Mouse (Mus musculus) inflammation-experienced regulatory T-cells, adult 6 months (primary cell): ENCODE measurements at regions not wholly inside any gene's neighbourhood (a gene's known extent, or its start where the extent isn't known, plus 50 kb on each side); places are given as distances from the start of the nearest gene placed in this dataset.
"Not testable (repeated sequence)": the region's sequence is repeated elsewhere in the genome, so short reads cannot be mapped to it uniquely, and the experiment has no call there.

ENCODE experiments used
- ATAC-seq: one replicate; pipeline ENCODE4 v1.8.0; 2017

DNA sequence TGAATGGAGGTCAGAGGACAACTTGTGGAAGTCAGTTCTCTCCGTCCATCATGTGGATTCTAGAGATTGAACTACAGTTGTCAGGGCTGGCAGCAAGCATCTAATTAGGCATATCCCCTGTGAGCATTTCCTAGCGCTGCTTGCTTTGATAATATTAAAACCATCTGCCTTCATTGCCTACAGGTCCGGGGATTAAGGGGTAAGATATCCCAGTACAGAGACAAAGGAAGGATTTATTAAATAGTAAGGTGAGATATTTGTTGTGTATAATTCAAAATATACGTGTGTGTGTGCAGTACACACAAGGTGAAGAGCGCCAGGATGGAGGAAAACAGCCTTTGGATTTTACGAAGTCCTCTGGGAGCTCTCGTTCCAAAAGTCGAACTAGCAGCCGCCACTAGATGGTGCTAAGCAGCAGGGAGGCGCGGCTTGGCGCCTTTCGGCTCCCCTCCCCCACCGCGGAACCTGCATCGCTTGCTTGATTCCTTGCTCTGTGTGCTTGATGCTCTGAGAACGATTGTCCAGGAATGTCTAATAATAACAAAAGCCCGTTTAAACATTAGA lies 88.4 kb upstream of the Rpl34 start:
- peak; percentile 80 for ATAC-seq

- ATAC-seq = peak; percentile 77
These were observed 79.8 kb upstream of the Rpl34 start for GRCm38 (mm10) chr3:130809696-130810665.

DNA sequence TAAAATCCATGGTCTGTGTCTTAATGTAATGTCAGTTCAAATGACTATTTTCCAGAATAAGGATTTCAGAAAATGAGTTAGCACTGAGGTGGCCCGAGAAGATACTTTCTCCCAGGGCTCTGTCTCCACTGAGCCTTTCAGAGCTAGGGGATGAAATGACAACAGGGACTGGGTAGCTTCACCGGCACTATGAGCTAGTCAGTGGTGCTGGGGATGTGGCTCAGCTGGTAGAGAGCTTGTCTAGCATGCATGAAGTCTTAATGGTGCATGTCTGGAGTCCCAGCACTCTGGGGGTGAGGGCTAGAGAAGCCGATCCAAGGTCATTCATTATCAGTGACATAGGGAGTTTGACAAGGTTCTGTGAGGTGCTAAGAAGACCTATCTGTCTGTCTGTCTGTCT lies 75.1 kb upstream of the Rpl34 start:
- no peak for ATAC-seq

DNA sequence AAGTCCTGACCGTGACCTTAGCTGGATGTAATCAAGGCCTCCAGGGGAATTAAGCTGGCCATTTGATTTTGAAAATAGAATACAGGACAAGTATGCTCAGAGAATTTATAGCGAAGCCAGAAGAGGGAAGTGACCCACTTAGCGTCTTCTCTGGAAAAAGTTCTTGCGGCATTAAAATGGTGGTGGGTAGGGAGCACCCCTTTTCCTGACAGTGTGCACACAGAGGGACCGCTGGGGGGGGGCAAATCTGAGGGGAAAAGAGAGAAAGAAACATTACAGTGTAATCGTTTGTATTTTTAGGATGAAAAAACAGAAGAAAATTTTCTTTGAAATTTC lies 74.1 kb upstream of the Rpl34 start:
- ATAC-seq = no peak

GRCm38 (mm10) chr3:130803591-130804326 lies 73.6 kb upstream of the Rpl34 start:
- peak; percentile 74 for ATAC-seq

DNA sequence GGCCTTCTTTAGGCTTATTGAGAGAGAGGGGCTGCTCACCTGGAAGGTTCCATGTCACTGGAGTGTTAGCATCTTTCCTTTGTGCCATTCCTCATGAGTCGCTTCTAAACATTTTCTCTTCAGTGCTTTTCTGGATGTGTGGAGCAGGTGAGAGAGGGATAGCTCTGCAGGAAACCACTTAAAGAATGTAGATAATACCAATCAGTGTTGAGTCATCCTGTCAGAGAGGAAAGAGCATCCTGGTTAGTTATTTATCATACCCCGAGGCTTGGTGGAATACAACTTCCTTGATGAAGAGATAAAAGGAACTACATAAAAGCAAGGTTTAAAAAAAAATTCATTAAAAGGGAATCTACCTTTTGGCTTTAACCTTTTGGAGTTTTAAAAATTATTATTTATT lies 69.8 kb upstream of the Rpl34 start:
- no peak for ATAC-seq

DNA sequence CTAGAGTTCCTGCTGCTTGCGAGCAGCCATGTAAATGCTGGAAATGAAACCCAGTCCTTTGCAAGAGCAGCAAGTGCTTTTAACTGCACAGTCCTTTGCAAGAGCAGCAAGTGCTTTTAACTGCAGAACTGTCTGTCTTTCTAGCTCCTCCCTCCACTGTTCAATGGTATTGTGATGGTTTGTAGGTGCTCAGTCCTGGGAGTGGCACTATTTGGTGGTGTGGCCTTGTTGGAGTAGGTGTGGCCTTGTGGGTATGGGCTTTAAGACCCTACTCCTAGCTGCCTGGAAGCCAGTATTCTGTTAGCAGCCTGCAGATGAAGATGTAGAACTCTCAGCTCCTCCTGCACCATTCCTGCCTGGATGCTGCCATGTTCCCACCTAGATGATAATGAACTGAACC lies 67.8 kb upstream of the Rpl34 start:
- ATAC-seq = not testable (repeated sequence)

DNA sequence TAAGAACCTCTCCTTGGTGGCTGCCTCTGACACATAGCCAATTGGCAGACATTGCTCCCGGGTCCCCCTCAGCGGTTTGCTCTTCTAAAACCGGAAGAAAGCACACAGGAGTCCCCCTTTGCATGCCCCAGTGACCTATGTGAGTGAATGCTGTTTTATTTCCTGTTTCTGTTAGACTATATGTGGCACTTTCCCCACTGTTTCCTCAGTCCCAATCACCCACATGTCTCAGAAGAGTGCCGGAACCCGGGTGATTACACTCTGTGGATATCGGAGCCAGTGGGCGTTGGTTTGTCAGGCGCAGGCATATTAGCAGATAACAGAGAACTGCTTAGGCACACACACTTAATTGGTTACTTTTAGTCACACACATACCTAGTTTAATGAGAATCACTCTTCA lies 66.3 kb upstream of the Rpl34 start:
- ATAC-seq = peak; percentile 87

GRCm38 (mm10) chr3:130795396-130795795 lies 65.2 kb upstream of the Rpl34 start:
- ATAC-seq = no peak

DNA sequence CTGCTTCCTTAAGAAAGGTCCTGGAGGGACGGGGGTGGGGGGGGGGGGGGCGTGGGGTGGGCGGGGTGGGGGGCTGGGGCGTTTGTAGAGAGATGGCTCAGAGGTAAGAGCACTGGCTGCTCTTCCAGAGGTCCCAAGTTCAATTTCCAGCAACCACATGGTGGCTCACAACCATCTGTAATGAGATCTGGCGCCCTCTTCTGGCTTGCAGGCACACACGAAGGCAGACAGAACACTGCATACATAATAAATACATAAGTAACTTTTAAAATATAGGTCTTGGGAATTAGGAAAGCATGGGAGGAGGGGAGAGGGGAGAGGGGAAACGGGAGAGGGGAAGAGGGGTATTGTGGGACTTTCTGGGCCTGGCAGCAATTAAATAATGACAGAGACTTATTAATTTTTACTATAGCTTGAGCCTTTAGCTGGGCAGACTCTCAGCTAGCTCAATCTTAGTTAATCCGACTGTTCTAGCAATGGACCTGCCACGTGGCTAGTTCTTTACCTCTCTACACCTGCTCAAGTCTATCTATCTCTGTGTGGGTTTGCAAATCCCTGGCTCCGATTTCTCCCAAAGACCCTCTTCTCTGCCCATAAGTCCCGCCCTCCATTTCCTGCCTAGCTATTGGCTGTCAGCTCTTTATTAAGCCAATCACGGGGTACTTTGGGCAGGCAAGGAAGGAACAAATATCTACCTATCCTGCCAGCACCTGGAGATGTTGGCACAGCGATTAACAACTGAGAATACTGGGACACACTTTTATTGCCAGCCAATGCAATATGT lies 64.1 kb upstream of the Rpl34 start:
- ATAC-seq = no peak

GRCm38 (mm10) chr3:130780706-130781240 lies 50.6 kb upstream of the Rpl34 start:
- no peak for ATAC-seq
